Mouse (Mus musculus): ENCODE data around the gene Rufy3.

The Rufy3 gene

GRCm38 (mm10) chr5:88575506-88576338 is 10.9 kb downstream of the Rufy3 start:
- DNase-seq (ENCODE audit: low read depth): no peak

- DNase-seq (ENCODE audit: low read depth): no peak
Measured at GRCm38 (mm10) chr5:88580681-88581080, 15.8 kb downstream of the Rufy3 start.

GRCm38 (mm10) chr5:88581343-88581742 is 16.5 kb downstream of the Rufy3 start:
- no peak for DNase-seq (ENCODE audit: low read depth)

GRCm38 (mm10) chr5:88583271-88584031 is 18.6 kb downstream of the Rufy3 start:
- DNase-seq (ENCODE audit: low read depth): no peak

- no peak for DNase-seq (ENCODE audit: low read depth)
Measured at GRCm38 (mm10) chr5:88584061-88584460, 19.2 kb downstream of the Rufy3 start.

- DNase-seq (ENCODE audit: low read depth): no peak
Measured at GRCm38 (mm10) chr5:88586407-88587174, 21.8 kb downstream of the Rufy3 start.

GRCm38 (mm10) chr5:88587211-88587934 is 22.5 kb downstream of the Rufy3 start:
- DNase-seq (ENCODE audit: low read depth): no peak

- no peak for DNase-seq (ENCODE audit: low read depth)
Measured at GRCm38 (mm10) chr5:88588481-88588880, 23.6 kb downstream of the Rufy3 start.

- no peak for DNase-seq (ENCODE audit: low read depth)
Measured at GRCm38 (mm10) chr5:88593421-88594172, 28.8 kb downstream of the Rufy3 start.

GRCm38 (mm10) chr5:88594173-88594569 is 29.3 kb downstream of the Rufy3 start:
- DNase-seq (ENCODE audit: low read depth): no peak

GRCm38 (mm10) chr5:88595537-88596455 is 31.0 kb downstream of the Rufy3 start:
- no peak for DNase-seq (ENCODE audit: low read depth)

GRCm38 (mm10) chr5:88598961-88599360 is 34.1 kb downstream of the Rufy3 start:
- no peak for DNase-seq (ENCODE audit: low read depth)

GRCm38 (mm10) chr5:88602030-88602429 is 37.2 kb downstream of the Rufy3 start:
- no peak for DNase-seq (ENCODE audit: low read depth)

GRCm38 (mm10) chr5:88602713-88603112 is 37.9 kb downstream of the Rufy3 start:
- DNase-seq (ENCODE audit: low read depth): no peak

- no peak for DNase-seq (ENCODE audit: low read depth)
Measured at GRCm38 (mm10) chr5:88604046-88604445, 39.2 kb downstream of the Rufy3 start.

- no peak for DNase-seq (ENCODE audit: low read depth)
Measured at GRCm38 (mm10) chr5:88604641-88605358, 40.0 kb downstream of the Rufy3 start.

GRCm38 (mm10) chr5:88614129-88614528 is 49.3 kb downstream of the Rufy3 start:
- no peak for DNase-seq (ENCODE audit: low read depth)

GRCm38 (mm10) chr5:88616988-88617387 is 52.1 kb downstream of the Rufy3 start:
- DNase-seq (ENCODE audit: low read depth): no peak

GRCm38 (mm10) chr5:88627545-88627944 is 62.7 kb downstream of the Rufy3 start:
- peak; percentile 20 for DNase-seq (ENCODE audit: low read depth)

All from c-Kit-positive CD71-negative TER-119-negative erythroid progenitor cells, embryonic 14.5 days (primary cell).